Mouse (Mus musculus): ENCODE results near the gene Lrp4.

- no peak for TF ChIP-seq CTCF (IDR thresholded peaks at IDR 0.05; ENCODE audit: control insufficient read depth, insufficient read depth, low read length)
- TF ChIP-seq POLR2A (IDR thresholded peaks at IDR 0.05; ENCODE audit: borderline replicate concordance, control insufficient read depth, low read depth, low read length) = no peak
Measured at GRCm38 (mm10) chr2:91465934-91466333, 8.6 kb downstream of the Lrp4 start.
